Mouse (Mus musculus): ENCODE measurements at regions not wholly inside any gene's neighbourhood (a gene's known extent, or its start where the extent isn't known, plus 50 kb on each side); places are given as distances from the start of the nearest gene placed in this dataset.
"Not testable (repeated sequence)": the region's sequence is repeated elsewhere in the genome, so short reads cannot be mapped to it uniquely, and the experiment has no call there.

GRCm38 (mm10) chr15:38151654-38152053, 726.3 kb downstream of the 4930447A16Rik start:
- H3K4me3 ChIP-seq (ENCODE audit: insufficient read depth in 1 of 2, low read depth in 2 of 2, low read length in 2 of 2): no peak overlapping the region
- no peaks in the 10 kb centered on the region for H3K4me1 ChIP-seq (replicated peaks; ENCODE audit: control insufficient read depth in 2 of 2, insufficient read depth in 2 of 2, low read length in 1 of 2)
- no peak overlapping the region for H3K27ac ChIP-seq
- no peaks in the 10 kb centered on the region for H3K27me3 ChIP-seq (ENCODE audit: control insufficient read depth, insufficient read depth, low read length)
- no peak for DNase-seq (ENCODE audit: low read depth in 3 of 3, low spot score in 3 of 3)
- no peak for TF ChIP-seq CTCF (IDR thresholded peaks at IDR 0.05; ENCODE audit: low read depth)
- no peak for TF ChIP-seq EP300 (IDR thresholded peaks at IDR 0.05; ENCODE audit: low read depth)
- no peaks in the 10 kb centered on the region for H3K36me3 ChIP-seq (replicated peaks; ENCODE audit: control insufficient read depth, insufficient read depth, low read depth)
- no peak overlapping the region for H3K9ac ChIP-seq (replicated peaks)
- H3K4me2 ChIP-seq (ENCODE audit: low read depth): no peak overlapping the region
- 52% methylated on average over 4 of the region's 4 CpGs for WGBS (ENCODE audit: insufficient replicate concordance)
- no peaks in the 10 kb centered on the region for H3K9me3 ChIP-seq (ENCODE audit: control insufficient read depth, low read length)
- no peak for ATAC-seq (ENCODE audit: insufficient read depth)

GRCm38 (mm10) chr15:38153821-38154220, 728.5 kb downstream of the 4930447A16Rik start:
- H3K4me2 ChIP-seq (ENCODE audit: low read depth); DNase-seq (ENCODE audit: low read depth in 3 of 3, low spot score in 3 of 3); H3K4me1 ChIP-seq (replicated peaks; ENCODE audit: control insufficient read depth in 2 of 2, insufficient read depth in 2 of 2, low read length in 1 of 2); H3K27me3 ChIP-seq (ENCODE audit: control insufficient read depth, insufficient read depth, low read length); ATAC-seq (ENCODE audit: insufficient read depth); H3K36me3 ChIP-seq (replicated peaks; ENCODE audit: control insufficient read depth, insufficient read depth, low read depth); H3K27ac ChIP-seq; H3K4me3 ChIP-seq (ENCODE audit: insufficient read depth in 1 of 2, low read depth in 2 of 2, low read length in 2 of 2); H3K9ac ChIP-seq (replicated peaks); H3K9me3 ChIP-seq (ENCODE audit: control insufficient read depth, low read length): not testable (repeated sequence)

- Histone ChIP-seq H3K4me1 (replicated peaks; ENCODE audit: control insufficient read depth in 2 of 2, insufficient read depth in 2 of 2, low read length in 1 of 2) (no peaks in the 10 kb centered on the region), H3K9ac (replicated peaks) (no peak overlapping the region), H3K27ac (no peak overlapping the region), H3K36me3 (replicated peaks; ENCODE audit: control insufficient read depth, insufficient read depth, low read depth) (no peaks in the 10 kb centered on the region), H3K9me3 (ENCODE audit: control insufficient read depth, low read length) (no peaks in the 10 kb centered on the region), H3K4me3 (ENCODE audit: insufficient read depth in 1 of 2, low read depth in 2 of 2, low read length in 2 of 2) (no peak overlapping the region), H3K27me3 (ENCODE audit: control insufficient read depth, insufficient read depth, low read length) (no peaks in the 10 kb centered on the region), H3K4me2 (ENCODE audit: low read depth) (no peak overlapping the region)
- TF ChIP-seq CTCF (IDR thresholded peaks at IDR 0.05; ENCODE audit: low read depth): no peak
- TF ChIP-seq EP300 (IDR thresholded peaks at IDR 0.05; ENCODE audit: low read depth): no peak
- 65% methylated on average over 2 of the region's 2 CpGs for WGBS (ENCODE audit: insufficient replicate concordance)
- ATAC-seq (ENCODE audit: insufficient read depth) (no peak), DNase-seq (ENCODE audit: low read depth in 3 of 3, low spot score in 3 of 3) (no peak)
Measured at GRCm38 (mm10) chr15:38159161-38159560, 733.8 kb downstream of the 4930447A16Rik start.

- no peak for TF ChIP-seq CTCF (IDR thresholded peaks at IDR 0.05; ENCODE audit: low read depth)
- TF ChIP-seq EP300 (IDR thresholded peaks at IDR 0.05; ENCODE audit: low read depth): no peak
- Histone ChIP-seq H3K9ac (replicated peaks) (no peak overlapping the region), H3K4me1 (replicated peaks; ENCODE audit: control insufficient read depth in 2 of 2, insufficient read depth in 2 of 2, low read length in 1 of 2) (no peaks in the 10 kb centered on the region), H3K27me3 (ENCODE audit: control insufficient read depth, insufficient read depth, low read length) (no peaks in the 10 kb centered on the region), H3K27ac (no peak overlapping the region), H3K36me3 (replicated peaks; ENCODE audit: control insufficient read depth, insufficient read depth, low read depth) (no peaks in the 10 kb centered on the region), H3K4me2 (ENCODE audit: low read depth) (no peak overlapping the region), H3K4me3 (ENCODE audit: insufficient read depth in 1 of 2, low read depth in 2 of 2, low read length in 2 of 2) (no peak overlapping the region), H3K9me3 (ENCODE audit: control insufficient read depth, low read length) (no peaks in the 10 kb centered on the region)
- no peak for DNase-seq (ENCODE audit: low read depth in 3 of 3, low spot score in 3 of 3)
- WGBS (ENCODE audit: insufficient replicate concordance): 38% methylated on average over 6 of the region's 6 CpGs
- no peak for ATAC-seq (ENCODE audit: insufficient read depth)
Measured at GRCm38 (mm10) chr15:38163721-38164120, 738.4 kb downstream of the 4930447A16Rik start.

DNA sequence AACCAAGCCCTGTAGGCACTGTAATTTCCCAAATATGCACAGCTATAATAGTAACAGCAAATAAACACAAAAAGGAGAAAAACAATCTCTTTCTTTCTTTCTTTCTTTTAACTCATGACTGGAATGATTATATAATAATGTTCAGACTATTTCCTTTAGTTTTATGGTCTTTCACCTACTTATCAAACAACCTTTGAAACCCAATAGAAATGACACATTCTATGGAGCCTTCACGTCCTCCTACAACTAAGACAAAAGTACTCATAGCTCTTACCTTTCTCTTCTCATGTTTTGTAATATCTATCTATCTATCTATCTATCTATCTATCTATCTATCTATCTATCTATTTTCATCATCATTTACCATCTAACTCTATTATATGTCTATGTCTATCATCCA, 739.5 kb downstream of the 4930447A16Rik start:
- no peaks in the 10 kb centered on the region for H3K27me3 ChIP-seq (ENCODE audit: control insufficient read depth, insufficient read depth, low read length)
- no peak overlapping the region for H3K4me2 ChIP-seq (ENCODE audit: low read depth)
- TF ChIP-seq CTCF (IDR thresholded peaks at IDR 0.05; ENCODE audit: low read depth): no peak
- TF ChIP-seq EP300 (IDR thresholded peaks at IDR 0.05; ENCODE audit: low read depth): no peak
- DNase-seq (ENCODE audit: low read depth in 3 of 3, low spot score in 3 of 3): no peak
- no peak for ATAC-seq (ENCODE audit: insufficient read depth)
- no peaks in the 10 kb centered on the region for H3K9me3 ChIP-seq (ENCODE audit: control insufficient read depth, low read length)
- H3K4me1 ChIP-seq (replicated peaks; ENCODE audit: control insufficient read depth in 2 of 2, insufficient read depth in 2 of 2, low read length in 1 of 2): no peaks in the 10 kb centered on the region
- H3K4me3 ChIP-seq (ENCODE audit: insufficient read depth in 1 of 2, low read depth in 2 of 2, low read length in 2 of 2): no peak overlapping the region
- H3K27ac ChIP-seq: no peak overlapping the region
- no peak overlapping the region for H3K9ac ChIP-seq (replicated peaks)
- H3K36me3 ChIP-seq (replicated peaks; ENCODE audit: control insufficient read depth, insufficient read depth, low read depth): no peaks in the 10 kb centered on the region
- WGBS (ENCODE audit: insufficient replicate concordance): 66% methylated on average over 1 of the region's 1 CpGs
